Mouse (Mus musculus) lung, embryonic 16.5 days (tissue): ENCODE data around the gene Cdc42ep4. TPM values are rescaled to one million over a fixed set of nuclear protein-coding genes. Genes with fewer than 3 reads are reported as not detected.

Source experiments
- ATAC-seq: fragments of 200-750 bp; cut with Nextera tagmentation; 2 replicates; pipeline ENCODE4 v1.8.0; 2017; ENCODE audit warnings: low read depth, mild to moderate bottlenecking, moderate library complexity
- H3K27ac ChIP-seq: fragments of 300-500 bp; sonication (generic); 2 replicates; pipeline ENCODE4 v1.5.1; 2014; ENCODE audit warnings: mild to moderate bottlenecking, control low read depth, low read length
- H3K27me3 ChIP-seq: fragments of 300-500 bp; sonication (generic); 2 replicates; pipeline ENCODE4 v1.6.1; 2014; ENCODE audit warnings: low read depth, low read length, mixed read lengths; ENCODE audit not compliant: control insufficient read depth, insufficient read depth
- H3K36me3 ChIP-seq: fragments of 300-500 bp; sonication (generic); 2 replicates; pipeline ENCODE4 v1.6.1; 2014; ENCODE audit warnings: low read length; ENCODE audit not compliant: control insufficient read depth, insufficient read depth
- H3K4me1 ChIP-seq: fragments of 300-500 bp; sonication (generic); replicated peaks from 2 replicates; pipeline ENCODE4 v1.6.1; 2014; ENCODE audit warnings: low read length, mixed read lengths; ENCODE audit not compliant: control insufficient read depth, insufficient read depth
- H3K4me2 ChIP-seq: fragments of 300-500 bp; sonication (generic); 2 replicates; pipeline ENCODE4 v1.6.1; 2014; ENCODE audit warnings: low read depth, low read length, control low read depth
- H3K4me3 ChIP-seq: fragments of 300-500 bp; sonication (generic); 2 replicates; pipeline ENCODE4 v1.5.1; 2014; ENCODE audit warnings: mild to moderate bottlenecking, low read length, control low read depth
- H3K9ac ChIP-seq: fragments of 300-500 bp; sonication (generic); 2 replicates; pipeline ENCODE4 v1.6.1; 2014; ENCODE audit warnings: low read length, control low read depth
- H3K9me3 ChIP-seq: fragments of 300-500 bp; sonication (generic); 2 replicates; pipeline ENCODE4 v1.6.1; 2016; ENCODE audit warnings: low read length; ENCODE audit not compliant: control insufficient read depth
- WGBS: fragments of 180-500 bp; shearing (Covaris S2); extraction: QIAGEN DNeasy Blood & Tissue Kit; methylation state at CpG from one replicate; pipeline ENCODE4 v1.1.7; 2014; 5-methylcytosine and 5-hydroxymethylcytosine counted together
- polyA plus RNA-seq: library from polyadenylated mRNA; unstranded; fragments of >200 nt; fragmentation: Nextera tagmentation; extraction: Ambion mirVana; gene quantifications from 2 replicates; pipeline ENCODE4 v1.2.1, GENCODE M21; 2015

The Cdc42ep4 gene
- polyA plus RNA-seq, 1 experiment from 2014 or later = 129 TPM

GRCm38 (mm10) chr11:113705966-113706652 lies 45.6 kb downstream of the Cdc42ep4 start:
- H3K9ac ChIP-seq = no peak overlapping the region
- WGBS = 65% methylated on average over 15 of the region's 15 CpGs
- no peaks in the 10 kb centered on the region for H3K27me3 ChIP-seq
- H3K36me3 ChIP-seq = no peaks in the 10 kb centered on the region
- no peaks in the 10 kb centered on the region for H3K9me3 ChIP-seq
- no peak overlapping the region for H3K4me2 ChIP-seq
- no peak overlapping the region for H3K27ac ChIP-seq
- peaks cover 18% of the 10 kb centered on the region for H3K4me1 ChIP-seq
- H3K4me3 ChIP-seq = no peak overlapping the region
- ATAC-seq = no peak

GRCm38 (mm10) chr11:113703758-113704157 lies 47.9 kb downstream of the Cdc42ep4 start:
- H3K27ac ChIP-seq = no peak overlapping the region
- no peaks in the 10 kb centered on the region for H3K27me3 ChIP-seq
- peaks cover 3% of the 10 kb centered on the region; the same call in 1 of the 2 replicates for H3K4me1 ChIP-seq
- H3K4me2 ChIP-seq = no peak overlapping the region
- no peaks in the 10 kb centered on the region for H3K36me3 ChIP-seq
- WGBS = 25% methylated on average over 5 of the region's 5 CpGs
- H3K9ac ChIP-seq = no peak overlapping the region
- H3K9me3 ChIP-seq = no peaks in the 10 kb centered on the region
- peak; percentile 62; the same call in 1 of the 2 replicates for ATAC-seq
- no peak overlapping the region for H3K4me3 ChIP-seq

GRCm38 (mm10) chr11:113699643-113700042 lies 52.0 kb downstream of the Cdc42ep4 start:
- Histone ChIP-seq H3K4me3 (no peak overlapping the region), H3K27ac (no peak overlapping the region), H3K4me1 (peaks cover 3% of the 10 kb centered on the region; the same call in 1 of the 2 replicates), H3K9me3 (no peaks in the 10 kb centered on the region), H3K4me2 (no peak overlapping the region), H3K9ac (no peak overlapping the region), H3K36me3 (peaks cover 14% of the 10 kb centered on the region), H3K27me3 (no peaks in the 10 kb centered on the region)
- no peak for ATAC-seq
- 80% methylated on average over 7 of the region's 7 CpGs for WGBS

- no peak overlapping the region for H3K4me3 ChIP-seq
- 0 out of 2 replicates have a peak, but pooled peaks have one; percentile 52 for ATAC-seq
- H3K9me3 ChIP-seq = no peaks in the 10 kb centered on the region
- H3K36me3 ChIP-seq = peaks cover 18% of the 10 kb centered on the region
- H3K9ac ChIP-seq = no peak overlapping the region
- H3K27me3 ChIP-seq = no peaks in the 10 kb centered on the region
- 52% methylated on average over 12 of the region's 12 CpGs for WGBS
- H3K4me1 ChIP-seq = no peaks in the 10 kb centered on the region
- H3K4me2 ChIP-seq = no peak overlapping the region
- H3K27ac ChIP-seq = no peak overlapping the region
Measured at GRCm38 (mm10) chr11:113698013-113698545, 53.6 kb downstream of the Cdc42ep4 start.

- 78% methylated on average over 5 of the region's 5 CpGs for WGBS
- H3K4me1 ChIP-seq = no peaks in the 10 kb centered on the region
- no peaks in the 10 kb centered on the region for H3K27me3 ChIP-seq
- no peak for ATAC-seq
- no peak overlapping the region for H3K27ac ChIP-seq
- H3K4me3 ChIP-seq = no peak overlapping the region
- H3K9ac ChIP-seq = no peak overlapping the region
- H3K9me3 ChIP-seq = no peaks in the 10 kb centered on the region
- no peak overlapping the region for H3K4me2 ChIP-seq
- peaks cover 18% of the 10 kb centered on the region for H3K36me3 ChIP-seq
Measured at GRCm38 (mm10) chr11:113697571-113697970, 54.1 kb downstream of the Cdc42ep4 start.

GRCm38 (mm10) chr11:113691851-113692250 lies 59.8 kb downstream of the Cdc42ep4 start:
- no peak overlapping the region for H3K9ac ChIP-seq
- no peaks in the 10 kb centered on the region for H3K27me3 ChIP-seq
- ATAC-seq = no peak
- no peak overlapping the region for H3K4me2 ChIP-seq
- no peaks in the 10 kb centered on the region; the same call in 1 of the 2 replicates for H3K4me1 ChIP-seq
- no peak overlapping the region for H3K4me3 ChIP-seq
- H3K27ac ChIP-seq = no peak overlapping the region
- no peaks in the 10 kb centered on the region for H3K9me3 ChIP-seq
- H3K36me3 ChIP-seq = peaks cover 39% of the 10 kb centered on the region
- WGBS = 76% methylated on average over 3 of the region's 3 CpGs

- Histone ChIP-seq H3K36me3 (peaks cover 37% of the 10 kb centered on the region), H3K9ac (no peak overlapping the region), H3K27ac (no peak overlapping the region), H3K27me3 (no peaks in the 10 kb centered on the region), H3K4me3 (no peak overlapping the region), H3K4me1 (no peaks in the 10 kb centered on the region; the same call in 1 of the 2 replicates), H3K4me2 (no peak overlapping the region), H3K9me3 (no peaks in the 10 kb centered on the region)
- ATAC-seq = no peak
- 83% methylated on average over 5 of the region's 5 CpGs for WGBS
Measured at GRCm38 (mm10) chr11:113691318-113691717, 60.4 kb downstream of the Cdc42ep4 start.

GRCm38 (mm10) chr11:113690506-113690905 lies 61.2 kb downstream of the Cdc42ep4 start:
- Histone ChIP-seq H3K9me3 (no peaks in the 10 kb centered on the region), H3K9ac (no peak overlapping the region), H3K27ac (no peak overlapping the region), H3K4me2 (no peak overlapping the region), H3K4me3 (no peak overlapping the region), H3K4me1 (no peaks in the 10 kb centered on the region; the same call in 1 of the 2 replicates), H3K27me3 (no peaks in the 10 kb centered on the region), H3K36me3 (peaks cover 35% of the 10 kb centered on the region)
- 85% methylated on average over 12 of the region's 12 CpGs for WGBS
- ATAC-seq = no peak

GRCm38 (mm10) chr11:113687031-113687430 lies 64.7 kb downstream of the Cdc42ep4 start:
- no peak overlapping the region for H3K4me2 ChIP-seq

More at GRCm38 (mm10) chr11:113687031-113687430, 64.7 kb downstream of the Cdc42ep4 start:
- Histone ChIP-seq H3K4me3 (no peak overlapping the region), H3K4me1 (peaks cover 13% of the 10 kb centered on the region), H3K27me3 (no peaks in the 10 kb centered on the region), H3K9me3 (no peaks in the 10 kb centered on the region), H3K27ac (no peak overlapping the region), H3K9ac (no peak overlapping the region), H3K36me3 (peaks cover 23% of the 10 kb centered on the region)
- WGBS = 79% methylated on average over 2 of the region's 2 CpGs
- ATAC-seq = no peak
